Mouse (Mus musculus) olfactory bulb, adult 2 months (tissue): ENCODE data around the gene Nek5.

Experiments used
- CTCF ChIP-seq: fragments of 200-500 bp; IDR thresholded peaks from 2 replicates; pipeline ENCODE4 v1.5.1; 2012; ENCODE audit warnings: low read depth, mild to moderate bottlenecking, low read length, moderate library complexity; ENCODE audit not compliant: insufficient read depth
- POLR2A ChIP-seq: fragments of 200-500 bp; IDR thresholded peaks from 2 replicates; pipeline ENCODE4 v1.6.1; 2012; ENCODE audit warnings: mild to moderate bottlenecking, low read depth, low read length, moderate library complexity; ENCODE audit not compliant: insufficient read depth

DNA sequence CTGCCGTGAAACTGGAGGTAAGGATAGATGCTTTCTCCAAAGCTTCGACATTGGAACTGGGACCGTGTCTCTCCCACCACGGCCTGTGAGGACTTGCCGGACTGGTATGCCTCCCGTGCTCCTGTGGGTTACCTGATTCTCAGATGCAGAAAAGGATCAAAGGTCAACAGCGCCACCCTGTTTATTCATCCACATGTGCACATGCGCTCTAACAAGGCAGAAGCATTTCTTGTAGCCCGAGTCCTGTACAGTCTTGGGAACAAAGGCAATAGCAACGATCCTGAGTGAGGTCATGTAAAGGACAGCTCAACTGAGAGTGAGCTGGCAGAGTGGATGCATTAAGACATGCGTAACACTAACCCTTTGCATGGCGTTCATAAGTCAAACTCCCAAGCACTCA lies 7.2 kb upstream of the Nek5 start:
- no peak for TF ChIP-seq CTCF
- TF ChIP-seq POLR2A: no peak
